Mouse (Mus musculus): ENCODE results near the gene Mesp1. TPM values are rescaled to one million over a fixed set of nuclear protein-coding genes. Genes with fewer than 3 reads are reported as not detected.

Mesp1 gene
- total RNA-seq (2015; ENCODE audit: low replicate concordance) (not detected in 2 replicates), total RNA-seq (2017; ENCODE audit: low replicate concordance) (not detected in 2 replicates)

DNA sequence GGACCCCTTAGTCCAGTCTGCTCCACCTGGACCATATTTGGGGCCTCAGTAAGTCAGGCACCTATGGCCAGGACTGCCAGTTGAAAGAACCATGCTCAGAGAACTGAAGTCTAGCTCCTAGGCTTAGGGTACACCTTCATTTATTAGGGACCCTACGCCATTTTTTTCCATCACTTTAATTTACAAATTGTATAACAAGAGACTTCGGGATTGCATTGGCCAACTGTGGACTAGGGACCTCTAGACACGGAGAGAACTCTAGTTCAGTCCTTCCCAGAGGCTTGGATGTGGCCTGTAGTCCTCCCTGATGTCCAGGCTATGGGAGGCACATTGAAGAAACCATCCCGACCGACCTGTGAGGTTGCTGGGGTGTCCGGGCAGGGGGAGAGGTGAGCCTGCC lies at the start of gene Mesp1:
Gene Mesp1, minus strand, starts transcription at position 101 of the 400 bp plus-strand sequence.
- ATAC-seq (replicated peaks; ENCODE audit: low FRiP score, poor library complexity, severe bottlenecking), result no peak

DNA sequence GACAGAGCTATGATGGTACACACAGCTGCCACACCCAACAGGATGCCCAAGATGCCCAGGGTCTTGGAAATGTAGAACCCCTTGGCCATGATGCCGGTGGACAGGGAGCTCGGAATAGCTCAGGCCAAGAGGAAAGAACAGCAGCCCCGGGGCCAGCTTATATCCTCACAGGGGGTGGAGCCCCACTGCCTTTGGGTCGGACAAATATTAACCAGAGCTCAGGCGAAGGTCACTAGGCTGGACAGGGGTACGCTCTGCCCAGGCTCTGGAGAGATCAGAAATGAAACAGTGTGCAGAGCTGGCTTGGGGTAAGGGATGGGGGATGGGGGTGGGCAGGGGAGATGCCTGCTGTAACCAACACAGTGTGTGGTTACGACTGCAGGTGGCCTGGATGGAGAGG lies 48.6 kb upstream of the Mesp1 start:
- no peak for ATAC-seq (replicated peaks; ENCODE audit: low FRiP score, poor library complexity, severe bottlenecking)

DNA sequence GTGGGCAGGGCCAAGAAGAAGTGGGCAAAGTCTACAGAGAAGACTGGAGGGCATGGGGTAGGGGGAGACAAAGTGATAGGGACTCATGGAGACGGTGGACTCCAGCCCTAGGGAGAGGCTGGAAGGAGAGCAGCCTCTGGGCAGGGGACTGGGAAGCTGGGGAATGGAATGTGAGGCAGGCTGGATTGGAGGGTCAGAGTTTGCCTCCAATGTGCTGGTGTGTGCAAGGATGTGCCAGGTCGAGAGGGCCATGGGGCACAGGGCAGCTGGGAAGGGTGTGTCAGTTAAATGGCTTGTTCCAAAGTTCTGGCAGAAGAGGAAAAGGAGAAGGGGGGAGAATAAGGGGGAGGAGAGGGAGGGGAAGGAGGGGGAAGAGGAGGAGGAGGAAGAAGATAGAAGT lies 43.7 kb upstream of the Mesp1 start:
- ATAC-seq (replicated peaks; ENCODE audit: low FRiP score, poor library complexity, severe bottlenecking), result no peak

DNA sequence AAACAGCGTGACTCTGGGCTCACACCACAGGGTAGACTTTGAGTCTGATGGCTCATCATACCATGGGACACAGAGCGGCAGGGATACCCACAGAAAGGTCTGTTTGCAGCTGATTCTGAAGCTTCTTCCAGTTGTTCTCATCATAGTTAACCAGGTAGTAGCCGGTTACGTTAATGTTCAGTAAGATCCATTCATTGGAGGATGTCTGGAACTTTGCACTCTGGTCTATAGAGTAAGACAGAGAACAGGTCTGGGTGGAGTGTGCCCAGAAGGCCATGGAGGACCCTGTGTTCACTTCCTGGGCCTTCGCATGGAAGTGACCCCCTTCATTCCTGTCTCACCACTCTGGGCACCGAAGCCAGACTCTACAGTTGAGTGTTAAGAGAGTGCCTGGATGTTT lies 41.6 kb upstream of the Mesp1 start:
- ATAC-seq (replicated peaks; ENCODE audit: low FRiP score, poor library complexity, severe bottlenecking), result no peak

DNA sequence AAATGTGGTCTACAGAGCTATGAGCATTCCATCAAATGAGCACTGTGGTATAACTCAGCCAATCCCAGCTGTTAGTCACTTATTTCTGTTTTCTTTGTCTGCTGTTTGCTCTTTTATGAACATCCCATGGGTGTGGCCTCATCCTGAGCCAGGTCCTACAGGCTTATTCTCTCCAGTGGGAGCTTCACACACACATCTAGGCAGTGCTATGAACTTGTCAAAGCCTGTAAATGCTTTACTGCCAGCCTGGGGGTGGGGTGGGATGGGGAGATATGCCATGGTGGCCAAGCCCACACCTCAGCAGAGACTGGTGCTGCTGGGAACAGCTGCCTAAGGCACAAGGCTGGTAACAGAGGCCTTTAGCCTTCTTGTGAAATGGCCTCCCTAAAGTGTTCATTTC lies 39.4 kb upstream of the Mesp1 start:
- no peak for ATAC-seq (replicated peaks; ENCODE audit: low FRiP score, poor library complexity, severe bottlenecking)

DNA sequence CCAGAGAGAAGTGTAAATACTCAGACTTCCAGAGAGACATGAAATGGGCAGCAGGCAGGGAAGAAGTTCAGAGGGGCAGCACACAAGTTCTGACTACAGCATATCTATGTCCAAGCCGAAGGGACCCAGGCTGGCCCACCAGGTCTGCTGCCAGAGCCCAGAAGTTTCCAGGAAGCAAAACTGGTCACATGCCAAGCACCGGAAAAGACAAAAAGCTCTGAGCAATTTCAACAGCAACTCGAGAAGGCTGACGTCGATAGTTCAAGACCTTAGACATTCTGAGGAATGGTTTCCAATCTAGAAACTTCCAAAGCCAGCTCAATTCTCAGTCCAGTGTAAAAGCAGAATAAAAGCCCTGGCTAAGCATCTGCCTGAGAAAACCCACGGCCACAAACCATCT lies 38.0 kb upstream of the Mesp1 start:
- no peak for ATAC-seq (replicated peaks; ENCODE audit: low FRiP score, poor library complexity, severe bottlenecking)

DNA sequence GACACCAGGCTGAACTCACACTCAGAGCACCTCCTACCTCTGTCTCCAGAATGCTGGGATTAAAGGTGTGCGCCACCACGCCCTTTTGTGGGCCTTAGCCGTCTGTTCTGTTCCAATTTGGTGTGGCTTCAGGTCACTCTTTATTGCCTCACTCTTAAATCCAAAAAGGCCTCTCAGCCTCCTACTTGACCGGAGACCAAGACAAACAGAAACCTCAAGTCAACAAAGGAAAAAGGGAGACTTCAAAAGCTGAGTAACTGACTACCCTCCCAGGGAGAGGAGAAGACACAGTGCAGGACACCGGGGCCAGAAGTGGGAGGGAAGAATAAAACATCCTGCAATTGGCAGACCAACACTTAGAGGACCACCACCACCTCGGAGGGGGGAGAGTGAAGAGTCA lies 37.6 kb upstream of the Mesp1 start:
- no peak for ATAC-seq (replicated peaks; ENCODE audit: low FRiP score, poor library complexity, severe bottlenecking)

DNA sequence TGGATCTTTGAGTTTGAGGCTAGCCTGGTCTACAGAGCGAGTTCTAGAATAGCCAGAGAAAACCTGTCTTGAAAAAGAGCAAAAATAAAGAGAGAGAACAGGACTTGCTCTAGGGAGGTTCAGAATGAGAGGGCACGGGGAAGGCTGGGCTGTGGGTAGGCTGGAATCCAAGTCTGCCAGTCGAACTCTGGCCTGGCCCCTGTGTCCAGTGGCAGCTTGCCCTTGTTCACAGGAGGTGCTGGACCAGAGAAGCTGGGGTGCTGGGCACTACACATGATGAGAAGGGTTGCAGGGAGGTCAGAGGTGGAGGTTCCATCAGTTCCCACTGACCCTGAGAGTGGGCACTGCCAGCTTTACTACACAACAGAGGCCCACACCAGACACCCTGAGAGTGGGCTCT lies 34.8 kb upstream of the Mesp1 start:
- ATAC-seq (replicated peaks; ENCODE audit: low FRiP score, poor library complexity, severe bottlenecking), result no peak

DNA sequence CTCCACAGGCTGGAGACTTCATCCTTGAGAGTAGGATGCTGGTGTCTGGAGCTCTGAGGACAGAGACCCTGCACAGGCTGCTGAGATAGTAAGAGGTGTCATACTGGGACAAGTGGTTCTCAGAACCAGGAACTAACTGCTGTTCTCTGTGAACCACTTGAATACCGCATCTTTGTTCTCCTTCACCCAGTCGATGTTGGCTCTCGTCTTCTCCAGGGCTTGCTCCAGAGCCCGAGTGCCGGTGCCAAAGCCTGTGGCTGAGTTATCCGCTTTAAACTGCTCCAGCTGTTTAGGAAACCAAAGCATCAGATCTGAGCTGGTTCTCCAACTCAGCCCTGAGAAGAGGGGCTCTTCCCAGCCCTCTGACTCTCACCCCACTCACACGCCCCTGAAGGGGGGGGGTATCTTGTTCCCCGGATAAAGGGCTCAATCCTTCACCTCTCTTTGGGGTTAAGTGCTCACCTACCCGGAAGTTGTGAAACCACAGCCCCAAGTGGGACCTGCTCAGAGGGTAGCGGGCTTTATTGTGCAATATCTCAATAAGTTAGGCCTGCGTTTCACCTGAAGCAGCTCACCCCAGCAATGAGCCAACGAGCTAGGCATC lies 28.6 kb upstream of the Mesp1 start:
- ATAC-seq (replicated peaks; ENCODE audit: low FRiP score, poor library complexity, severe bottlenecking), result no peak

DNA sequence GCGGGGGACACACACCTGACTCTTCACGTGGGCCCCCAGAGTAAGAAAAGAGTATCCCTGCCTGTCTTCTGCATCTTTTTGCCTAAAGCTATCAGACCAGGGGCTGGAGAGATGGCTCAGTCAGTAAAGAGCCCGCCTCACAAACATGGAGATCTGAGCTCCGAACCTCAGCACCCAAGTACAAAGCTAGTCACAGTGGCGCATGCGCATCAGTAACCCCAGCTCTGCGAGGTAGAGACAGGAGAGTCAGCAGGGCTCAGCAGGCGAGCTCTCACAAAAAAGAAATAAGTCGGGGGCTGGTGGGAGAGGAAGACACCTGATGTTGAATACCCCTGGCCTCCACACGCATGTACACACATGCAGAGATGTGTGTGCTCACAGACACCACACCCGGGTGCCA lies 26.4 kb upstream of the Mesp1 start:
- ATAC-seq (replicated peaks; ENCODE audit: low FRiP score, poor library complexity, severe bottlenecking), result no peak

DNA sequence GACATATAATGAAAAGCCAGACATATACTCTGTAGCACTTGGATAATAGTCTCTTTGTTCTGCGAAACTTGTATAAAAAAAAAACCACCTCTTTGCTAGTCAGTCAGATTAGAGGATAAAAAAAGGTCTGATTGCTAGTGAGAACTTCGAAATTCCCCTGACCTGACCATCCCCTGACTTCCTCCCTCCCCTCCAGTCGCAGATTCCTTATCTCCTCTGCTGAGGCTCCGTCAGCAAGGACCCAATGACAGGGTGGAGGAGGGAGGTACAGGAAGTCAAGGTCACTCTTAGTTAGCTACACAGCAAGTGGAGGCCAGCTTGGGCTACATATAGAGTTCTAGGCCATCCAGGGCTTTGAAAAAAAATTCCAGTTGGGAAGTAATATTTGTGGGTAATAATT lies 25.9 kb upstream of the Mesp1 start:
- no peak for ATAC-seq (replicated peaks; ENCODE audit: low FRiP score, poor library complexity, severe bottlenecking)

DNA sequence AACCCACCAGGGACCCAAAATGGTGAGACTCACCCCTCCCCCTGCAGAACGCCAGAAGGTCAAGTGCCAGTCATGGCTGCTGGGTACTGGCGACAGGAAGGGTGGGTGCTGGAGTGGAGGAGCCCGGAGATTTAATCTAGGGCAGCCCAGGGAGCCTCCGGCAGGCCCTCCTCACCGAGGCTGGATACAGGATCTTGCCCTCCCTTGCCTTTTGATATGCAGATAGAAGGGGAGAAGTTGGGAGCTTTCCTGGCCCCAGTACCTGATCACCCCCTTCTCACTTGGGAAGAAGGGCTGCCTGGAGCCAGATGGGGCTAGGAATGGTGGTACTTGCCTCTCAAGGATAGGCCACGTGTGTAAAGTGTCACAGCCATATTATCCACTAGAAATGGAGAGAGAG lies 24.7 kb upstream of the Mesp1 start:
- no peak for ATAC-seq (replicated peaks; ENCODE audit: low FRiP score, poor library complexity, severe bottlenecking)

DNA sequence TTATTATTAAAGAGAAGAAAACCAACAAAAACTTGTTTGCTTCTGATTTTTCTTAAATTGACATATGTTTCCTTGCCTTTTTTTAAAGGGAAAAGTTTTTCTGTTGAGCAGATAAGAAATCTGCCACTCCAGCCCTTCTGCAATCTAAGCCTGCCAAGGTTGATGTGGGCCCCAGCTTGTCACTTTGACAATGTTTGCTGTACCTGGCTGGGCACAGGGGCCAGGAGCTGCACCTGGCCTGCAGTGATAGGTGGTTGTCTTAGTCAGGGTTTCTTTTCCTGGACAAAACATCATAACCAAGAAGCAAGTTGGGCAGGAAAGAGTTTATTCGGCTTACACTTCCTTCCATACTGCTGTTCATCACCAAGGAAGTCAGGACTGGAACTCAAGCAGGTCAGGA lies 19.8 kb upstream of the Mesp1 start:
- ATAC-seq (replicated peaks; ENCODE audit: low FRiP score, poor library complexity, severe bottlenecking), result no peak

DNA sequence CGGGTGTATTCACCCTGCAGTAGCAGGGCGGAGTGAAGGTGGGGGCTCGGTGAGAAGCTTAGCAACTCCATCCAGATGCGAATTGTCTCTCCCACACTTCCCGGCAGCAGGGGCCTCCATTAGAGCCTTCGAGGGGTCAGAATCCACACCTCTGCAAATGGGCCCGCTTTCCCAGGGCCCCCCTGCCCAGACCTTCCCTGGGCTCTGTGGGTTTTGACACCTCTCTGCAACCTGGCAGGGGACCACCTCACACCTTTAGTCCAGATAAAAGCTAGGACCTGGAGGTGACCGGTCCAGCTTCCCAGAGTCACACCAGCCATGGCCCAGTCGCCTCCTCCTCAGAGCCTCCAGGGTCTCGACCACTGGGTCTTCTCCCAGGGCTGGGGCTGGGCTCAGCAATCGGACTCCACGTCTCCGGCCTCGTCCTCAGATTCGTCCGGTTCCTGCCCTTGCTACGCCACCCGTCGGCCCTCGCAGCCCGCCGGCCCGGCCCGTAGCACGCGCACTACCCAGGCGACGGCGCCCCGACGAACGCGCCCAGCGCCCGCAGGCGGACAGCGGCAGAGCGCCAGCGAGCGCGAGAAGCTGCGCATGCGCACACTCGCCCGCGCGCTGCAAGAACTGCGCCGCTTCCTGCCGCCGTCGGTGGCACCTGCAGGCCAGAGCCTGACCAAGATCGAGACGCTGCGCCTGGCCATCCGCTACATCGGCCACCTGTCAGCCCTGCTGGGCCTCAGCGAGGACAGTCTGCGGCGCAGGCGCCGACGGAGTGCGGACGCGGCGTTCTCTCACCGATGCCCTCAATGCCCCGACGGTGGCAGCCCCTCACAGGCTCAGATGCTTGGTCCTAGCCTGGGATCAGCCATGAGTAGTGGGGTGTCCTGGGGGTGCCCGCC lies 17.3 kb upstream of the Mesp1 start, which contains the start of gene Mesp2:
Gene Mesp2, plus strand, starts transcription at position 117 of the 896 bp plus-strand sequence.
- no peak for ATAC-seq (replicated peaks; ENCODE audit: low FRiP score, poor library complexity, severe bottlenecking)

DNA sequence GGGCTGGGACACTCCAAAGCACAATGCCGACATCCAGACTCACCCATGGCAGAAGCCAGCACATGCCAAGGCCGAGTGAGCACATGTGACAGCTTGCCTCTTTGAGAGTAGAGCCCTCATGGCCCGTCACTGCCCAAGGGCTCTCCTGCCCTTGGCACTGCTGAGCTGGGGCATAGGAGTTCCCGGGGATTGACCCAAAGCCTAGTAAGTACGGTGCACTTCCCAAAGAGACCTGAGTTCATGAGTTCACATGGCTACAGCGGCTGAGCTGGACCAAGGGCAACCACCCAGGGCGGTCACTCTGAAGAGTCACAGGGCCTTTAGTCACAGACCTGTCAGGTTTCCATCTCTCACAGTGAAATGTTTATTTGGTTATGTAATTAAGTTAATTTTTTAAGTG lies 15.0 kb upstream of the Mesp1 start:
- no peak for ATAC-seq (replicated peaks; ENCODE audit: low FRiP score, poor library complexity, severe bottlenecking)

DNA sequence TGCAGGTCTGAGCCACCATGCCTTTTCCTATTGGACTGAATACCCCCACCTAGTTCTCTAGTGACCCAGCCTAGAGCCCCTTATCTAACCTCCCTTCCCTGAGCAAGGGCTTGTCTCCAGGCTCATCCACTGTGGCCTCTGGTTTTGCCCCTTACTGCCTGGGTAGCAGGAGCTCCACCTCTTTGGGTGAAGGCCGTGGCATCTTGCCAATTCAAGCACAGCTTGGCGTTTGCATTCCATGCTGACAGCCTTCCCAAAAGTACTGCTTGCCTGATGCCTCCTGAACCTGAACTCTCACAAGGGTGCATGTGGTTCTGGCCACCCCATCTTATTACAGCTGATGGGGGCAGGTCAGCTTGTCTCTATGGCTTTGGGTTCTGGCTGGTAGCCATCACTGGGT lies 10.3 kb upstream of the Mesp1 start:
- no peak for ATAC-seq (replicated peaks; ENCODE audit: low FRiP score, poor library complexity, severe bottlenecking)

DNA sequence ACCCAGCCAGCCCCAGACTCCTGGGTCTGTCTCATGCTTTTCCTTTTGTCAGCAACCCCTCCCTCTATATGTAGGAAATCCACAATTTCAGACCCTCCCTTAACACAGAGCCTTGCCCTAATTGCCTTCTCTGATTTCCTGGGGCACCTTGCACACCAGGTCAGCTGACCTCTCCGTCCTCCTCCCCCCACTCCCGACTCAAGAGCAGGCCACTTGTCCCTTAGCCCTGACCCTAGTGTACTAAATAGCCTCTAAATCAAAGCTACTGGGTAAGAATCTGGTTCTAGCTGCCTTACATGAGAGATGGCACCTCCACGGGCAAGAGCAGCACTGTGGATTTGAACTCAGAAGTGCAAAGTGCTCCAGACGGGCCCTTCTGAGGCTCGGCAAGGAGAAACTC lies 8.4 kb upstream of the Mesp1 start:
- ATAC-seq (replicated peaks; ENCODE audit: low FRiP score, poor library complexity, severe bottlenecking), result no peak

DNA sequence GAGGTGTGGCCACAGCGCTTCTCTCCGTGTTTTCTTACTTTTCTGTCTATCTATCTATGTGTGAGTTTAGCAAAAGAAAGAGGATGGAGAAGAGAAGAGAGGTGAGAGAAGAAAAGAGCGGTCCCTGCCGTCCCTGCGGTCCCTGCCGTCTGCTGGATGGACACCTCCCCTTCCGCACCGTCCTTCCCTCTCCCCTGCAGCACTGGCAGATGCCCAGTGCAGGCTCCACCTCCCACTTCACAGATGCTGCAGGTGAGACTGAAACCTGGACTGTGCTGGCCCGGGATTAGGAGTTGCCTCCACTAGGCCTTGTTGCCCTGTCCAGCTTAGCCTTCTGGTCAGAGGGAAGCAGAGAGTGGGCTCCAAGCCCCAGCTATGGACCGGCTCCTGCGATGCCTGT lies 7.8 kb upstream of the Mesp1 start:
- no peak for ATAC-seq (replicated peaks; ENCODE audit: low FRiP score, poor library complexity, severe bottlenecking)

DNA sequence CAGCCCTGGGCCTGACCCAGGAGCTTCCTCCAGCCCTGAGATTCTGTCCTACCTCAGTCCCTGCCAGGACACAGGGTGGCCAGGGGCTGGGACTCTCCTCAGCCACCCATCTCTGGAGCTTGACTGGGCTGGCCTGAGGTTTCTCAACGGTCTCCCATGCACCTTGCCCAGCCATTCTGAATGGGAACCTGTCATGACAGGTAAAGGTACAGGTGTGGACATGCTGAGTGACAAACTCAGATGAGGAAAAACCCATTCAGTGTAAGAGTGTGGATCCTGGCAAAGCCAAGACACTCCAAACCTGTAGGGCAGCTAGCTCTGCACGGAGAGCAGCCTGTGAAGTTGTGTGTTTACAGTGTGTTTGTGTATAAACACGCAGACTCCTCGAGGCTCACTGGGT lies 6.7 kb upstream of the Mesp1 start:
- no peak for ATAC-seq (replicated peaks; ENCODE audit: low FRiP score, poor library complexity, severe bottlenecking)

DNA sequence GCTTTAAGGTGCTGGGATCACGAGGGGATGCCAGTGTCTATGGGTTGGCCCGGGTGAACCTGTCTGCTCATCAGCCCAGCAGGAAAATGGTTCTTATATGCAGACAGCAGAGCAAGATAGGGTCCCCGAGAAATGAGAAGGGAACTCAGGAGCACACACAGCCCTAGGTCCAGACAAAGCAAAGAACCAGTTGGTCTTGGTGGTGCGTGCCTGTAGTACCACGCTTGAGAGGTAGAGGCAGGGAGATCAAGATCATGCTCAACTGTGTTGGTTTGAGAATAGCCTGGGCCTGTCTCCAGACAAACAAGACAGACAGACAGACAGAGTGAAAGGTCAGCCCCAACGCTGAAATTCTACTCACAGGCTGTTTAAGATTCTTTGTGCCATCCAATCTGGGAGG lies 5.9 kb upstream of the Mesp1 start:
- ATAC-seq (replicated peaks; ENCODE audit: low FRiP score, poor library complexity, severe bottlenecking), result no peak

DNA sequence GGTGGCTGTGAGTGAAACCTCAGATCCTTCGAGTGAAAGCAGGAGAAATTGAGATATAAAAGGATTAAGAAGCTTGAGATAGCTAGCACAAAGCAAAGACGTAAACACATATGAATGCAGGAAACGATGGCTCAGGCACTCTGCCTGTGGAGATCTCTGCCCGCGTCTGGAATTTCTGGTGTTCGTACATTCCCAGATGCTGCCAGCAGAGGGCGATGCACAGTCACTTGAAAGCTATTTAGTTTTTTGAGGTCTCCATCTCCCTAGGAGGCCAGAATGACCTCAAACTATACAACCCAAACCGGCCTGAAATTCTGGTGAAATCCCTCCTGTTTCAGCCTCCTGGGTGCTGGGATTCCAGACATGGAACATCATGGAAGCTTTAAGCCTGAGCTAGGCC lies 5.5 kb upstream of the Mesp1 start:
- ATAC-seq (replicated peaks; ENCODE audit: low FRiP score, poor library complexity, severe bottlenecking), result no peak
